Mouse (Mus musculus): ENCODE data around the gene Gm45234. TPM values are rescaled to one million over a fixed set of nuclear protein-coding genes. Genes with fewer than 3 reads are reported as not detected.
"Not testable (repeated sequence)": the region's sequence is repeated elsewhere in the genome, so short reads cannot be mapped to it uniquely, and the experiment has no call there.

The Gm45234 gene
- not detected in 2 replicates for polyA plus RNA-seq (2012; rRNA removed)

DNA sequence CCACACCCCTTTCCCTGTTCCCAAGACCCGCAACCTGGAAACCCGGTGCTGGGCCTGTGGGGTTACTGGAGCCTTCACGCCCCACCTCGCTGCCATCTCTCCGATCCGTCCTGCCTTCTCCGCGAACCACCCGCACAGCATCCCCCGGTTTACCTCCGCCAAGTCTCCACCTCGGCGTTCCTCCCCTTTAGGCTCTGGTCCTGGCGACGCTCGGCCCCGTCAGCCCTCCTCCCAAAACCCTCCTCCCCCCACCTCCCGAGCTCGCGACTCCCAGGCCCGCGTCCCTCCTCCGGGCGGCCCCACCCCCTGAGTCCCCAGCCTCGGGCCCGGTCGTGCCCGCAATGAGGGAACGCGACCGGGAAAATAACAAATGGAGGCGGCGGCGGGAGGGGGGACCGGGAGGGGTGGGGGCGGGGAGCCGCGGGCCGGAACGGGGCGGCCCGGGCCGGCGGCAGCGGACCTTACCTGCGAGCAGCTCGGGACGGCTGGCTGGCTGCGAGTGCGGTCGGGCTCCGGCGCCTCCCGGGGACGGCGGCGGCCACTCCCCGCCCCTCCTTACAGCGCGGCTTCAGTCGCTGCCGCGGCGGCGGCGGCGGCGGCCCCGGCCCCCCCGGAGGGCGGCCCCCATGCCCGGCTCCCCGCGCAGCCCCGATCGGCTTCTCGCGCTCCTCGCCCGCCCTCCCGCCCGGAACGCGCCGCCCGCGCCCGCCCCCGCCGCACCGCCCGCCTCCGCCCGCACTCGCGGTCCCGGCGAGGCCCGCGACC is at the start of gene Gm45234, which contains the start of gene Atn1:
TSS of gene Gm45234 (minus strand) at position 191 of the 765 bp plus-strand sequence.
TSS of gene Atn1 (minus strand) at position 694 of the 765 bp plus-strand sequence.
- TF ChIP-seq POLR2A (IDR thresholded peaks at IDR 0.05; ENCODE audit: borderline replicate concordance, extremely low read depth, insufficient read depth, insufficient read length, poor library complexity, severe bottlenecking) (no peak), CTCF (IDR thresholded peaks at IDR 0.05; ENCODE audit: borderline replicate concordance, extremely low read depth, insufficient read depth, insufficient read length) (no peak)
- DNase-seq (ENCODE audit: low read depth): peak; percentile 87

DNA sequence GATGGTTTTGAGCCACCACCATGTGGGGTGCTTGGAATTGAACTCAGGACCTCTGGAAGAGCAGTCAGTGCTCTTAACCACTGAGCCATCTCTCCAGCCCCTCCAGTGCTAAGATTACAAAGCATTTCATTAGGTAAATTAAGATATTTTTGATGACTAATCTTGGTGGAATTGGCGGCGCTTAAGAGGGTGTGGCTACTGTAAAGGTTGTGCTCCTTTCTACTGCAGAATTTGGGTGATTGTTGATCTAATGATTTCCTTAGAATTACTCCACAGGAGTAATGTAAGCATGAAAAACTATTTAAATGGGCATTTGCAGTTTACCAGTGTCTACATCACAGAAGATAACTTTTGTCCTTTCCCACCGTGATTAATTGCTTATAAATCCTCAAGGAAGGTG is 48.5 kb upstream of the Gm45234 start:
- DNase-seq (ENCODE audit: low read depth): no peak
- TF ChIP-seq POLR2A (IDR thresholded peaks at IDR 0.05; ENCODE audit: borderline replicate concordance, extremely low read depth, insufficient read depth, insufficient read length, poor library complexity, severe bottlenecking) (no peak), CTCF (IDR thresholded peaks at IDR 0.05; ENCODE audit: borderline replicate concordance, extremely low read depth, insufficient read depth, insufficient read length) (no peak)

DNA sequence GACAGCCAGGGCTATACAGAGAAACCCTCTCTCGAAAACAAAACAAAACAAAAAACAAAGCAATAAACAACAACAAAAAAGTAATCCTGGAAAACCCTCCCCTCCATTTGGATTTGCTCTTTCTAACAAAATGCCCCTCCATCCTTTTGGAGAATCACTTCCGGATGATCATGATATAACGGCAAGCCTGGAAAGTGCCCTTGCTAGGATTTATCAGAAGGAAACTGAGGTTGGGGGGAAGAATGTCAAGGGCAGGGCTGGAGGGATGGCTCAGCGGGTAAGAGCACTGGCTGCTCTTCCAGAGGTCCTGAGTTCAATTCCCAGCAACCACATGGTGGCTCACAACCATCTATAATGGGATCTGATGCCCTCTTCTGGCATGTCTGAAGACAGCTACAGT is 47.9 kb upstream of the Gm45234 start:
- DNase-seq (ENCODE audit: low read depth): not testable (repeated sequence)

DNA sequence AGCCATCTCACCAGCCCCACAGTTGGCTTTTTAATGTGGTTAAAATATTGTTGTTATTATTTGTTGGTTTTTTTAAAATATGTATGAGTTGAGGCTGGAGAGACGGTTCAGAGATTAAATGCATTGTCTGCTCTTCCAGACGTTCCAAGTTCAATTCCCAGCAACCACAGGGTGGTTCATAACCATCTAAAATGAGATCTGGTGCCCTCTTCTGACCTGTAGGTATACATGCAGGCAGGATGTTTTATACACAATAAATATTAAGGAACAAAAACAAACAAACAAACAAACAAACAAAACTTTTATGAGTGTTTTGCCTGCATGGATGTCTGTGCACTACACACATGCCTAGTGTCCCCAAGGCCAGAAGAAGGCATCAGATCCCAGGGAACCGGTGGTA is 47.2 kb upstream of the Gm45234 start:
- no peak for TF ChIP-seq CTCF (IDR thresholded peaks at IDR 0.05; ENCODE audit: borderline replicate concordance, extremely low read depth, insufficient read depth, insufficient read length)
- DNase-seq (ENCODE audit: low read depth): no peak

DNA sequence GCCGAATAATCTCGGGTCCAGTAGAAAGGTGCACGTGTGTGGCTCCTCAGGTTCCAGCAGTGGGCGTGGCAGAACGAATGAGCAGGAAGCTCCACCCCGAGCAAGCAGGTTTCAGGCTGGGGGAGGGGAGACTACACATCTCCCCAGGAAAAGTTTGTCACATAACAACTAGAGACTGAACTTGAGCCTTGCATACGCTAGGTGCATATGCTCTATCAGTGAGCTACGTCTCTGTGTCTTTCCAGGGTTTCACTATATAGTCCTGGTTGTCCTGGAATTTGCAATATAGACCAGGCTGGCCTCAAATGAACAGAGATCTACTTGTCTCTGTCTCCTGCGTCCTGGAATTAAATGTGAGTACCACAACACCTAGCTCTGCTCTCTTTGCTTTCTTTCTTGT is 46.6 kb upstream of the Gm45234 start:
- not testable (repeated sequence) for DNase-seq (ENCODE audit: low read depth)

DNA sequence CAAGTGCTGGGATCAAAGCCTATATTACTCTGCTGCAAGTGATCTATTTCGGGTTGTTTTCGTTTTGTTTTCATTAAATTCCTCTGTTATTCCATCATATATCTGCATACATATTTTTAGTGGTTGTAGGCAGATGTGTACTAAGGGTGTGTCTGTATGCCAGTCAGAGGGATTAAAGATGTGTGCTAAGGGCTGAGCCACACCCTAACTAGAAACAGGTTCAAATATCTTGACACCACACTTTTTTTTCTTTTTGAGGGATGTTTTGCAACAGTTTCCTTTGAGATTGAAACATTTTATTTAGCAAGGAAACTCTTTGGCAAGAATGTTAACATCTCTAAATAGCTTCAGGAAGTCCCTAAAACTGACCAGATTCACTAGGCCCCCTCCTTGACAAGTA is 40.4 kb upstream of the Gm45234 start:
- DNase-seq (ENCODE audit: low read depth): no peak
- TF ChIP-seq POLR2A (IDR thresholded peaks at IDR 0.05; ENCODE audit: borderline replicate concordance, extremely low read depth, insufficient read depth, insufficient read length, poor library complexity, severe bottlenecking) (no peak), CTCF (IDR thresholded peaks at IDR 0.05; ENCODE audit: borderline replicate concordance, extremely low read depth, insufficient read depth, insufficient read length) (no peak)

DNA sequence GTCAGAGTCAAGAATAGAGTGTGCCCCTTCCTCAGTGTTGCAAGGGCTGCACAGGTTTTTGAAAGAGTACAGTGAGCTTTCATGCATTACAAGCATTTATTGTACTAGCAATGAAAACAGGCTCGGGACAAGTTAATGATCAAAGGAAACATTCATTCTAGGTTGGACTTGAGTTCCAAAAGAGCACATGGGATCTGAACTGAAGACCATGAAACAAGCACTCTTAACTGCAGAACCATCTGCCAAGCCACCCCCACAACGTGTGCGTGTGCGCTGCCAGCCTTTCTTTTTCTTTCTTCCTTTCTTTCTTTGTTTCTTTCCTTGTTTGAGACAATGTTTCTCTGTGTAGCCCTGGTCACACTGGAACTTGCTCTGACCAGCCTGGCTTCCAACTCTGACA is 40.0 kb upstream of the Gm45234 start:
- DNase-seq (ENCODE audit: low read depth): no peak
- TF ChIP-seq CTCF (IDR thresholded peaks at IDR 0.05; ENCODE audit: borderline replicate concordance, extremely low read depth, insufficient read depth, insufficient read length): no peak
- no peak for TF ChIP-seq POLR2A (IDR thresholded peaks at IDR 0.05; ENCODE audit: borderline replicate concordance, extremely low read depth, insufficient read depth, insufficient read length, poor library complexity, severe bottlenecking)

DNA sequence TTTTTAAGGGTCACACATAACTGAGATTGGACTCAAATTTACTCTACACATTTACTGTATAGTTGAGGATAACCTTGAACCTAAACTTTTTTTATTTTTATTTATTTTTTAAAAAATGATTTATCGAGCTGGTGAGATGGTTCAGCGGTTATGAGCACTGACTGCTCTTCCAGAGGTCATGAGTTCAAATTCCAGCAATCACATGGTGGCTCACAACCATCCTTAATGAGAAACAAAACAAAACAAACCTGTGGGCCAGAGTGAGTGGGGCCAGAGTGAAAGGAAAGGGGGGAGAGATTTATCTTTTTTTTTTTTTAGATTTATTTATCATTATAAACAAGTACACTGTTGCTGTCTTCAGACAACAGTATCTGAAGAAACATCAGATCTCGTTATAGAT is 36.1 kb upstream of the Gm45234 start:
- DNase-seq (ENCODE audit: low read depth): no peak
- no peak for TF ChIP-seq POLR2A (IDR thresholded peaks at IDR 0.05; ENCODE audit: borderline replicate concordance, extremely low read depth, insufficient read depth, insufficient read length, poor library complexity, severe bottlenecking)

DNA sequence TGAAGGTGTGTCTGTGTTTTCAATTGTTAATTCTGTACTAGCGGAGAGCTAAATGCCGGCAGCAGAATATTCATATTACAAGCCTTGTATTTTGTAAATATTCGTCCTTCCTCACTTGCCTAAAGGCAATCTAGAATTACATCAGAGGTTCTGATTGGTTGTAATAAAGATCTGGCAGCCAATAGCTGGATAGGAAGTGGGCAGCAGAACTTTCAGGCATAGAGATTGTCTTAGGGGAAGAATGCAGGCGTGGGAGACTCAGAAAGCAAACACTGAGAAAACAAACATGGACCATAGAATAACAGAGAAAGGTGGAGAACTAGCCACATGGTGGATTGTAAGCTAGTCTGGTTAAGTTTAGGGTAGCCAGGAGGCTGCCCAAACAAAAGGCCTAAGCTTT is 34.3 kb upstream of the Gm45234 start:
- TF ChIP-seq CTCF (IDR thresholded peaks at IDR 0.05; ENCODE audit: borderline replicate concordance, extremely low read depth, insufficient read depth, insufficient read length): no peak
- TF ChIP-seq POLR2A (IDR thresholded peaks at IDR 0.05; ENCODE audit: borderline replicate concordance, extremely low read depth, insufficient read depth, insufficient read length, poor library complexity, severe bottlenecking): no peak
- no peak for DNase-seq (ENCODE audit: low read depth)

DNA sequence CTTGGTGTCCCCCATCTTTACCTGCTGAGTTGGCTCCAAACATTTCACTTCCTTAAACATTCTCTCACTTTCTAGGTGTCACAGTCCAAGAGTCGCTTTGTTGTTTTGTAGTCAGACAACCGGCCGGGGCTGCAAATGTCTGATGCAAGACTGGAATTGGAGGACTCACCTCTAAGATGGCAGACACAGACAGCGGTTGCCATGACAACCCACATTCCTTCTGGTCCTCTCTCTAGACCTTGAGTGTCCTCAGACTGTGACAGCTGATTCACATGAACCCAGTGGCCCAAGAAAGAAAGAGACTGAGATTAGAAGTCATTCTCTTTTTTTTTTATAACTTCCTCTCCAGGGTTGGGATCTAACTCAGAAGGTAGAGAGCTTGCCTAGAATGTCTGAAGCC is 33.7 kb upstream of the Gm45234 start:
- no peak for DNase-seq (ENCODE audit: low read depth)

DNA sequence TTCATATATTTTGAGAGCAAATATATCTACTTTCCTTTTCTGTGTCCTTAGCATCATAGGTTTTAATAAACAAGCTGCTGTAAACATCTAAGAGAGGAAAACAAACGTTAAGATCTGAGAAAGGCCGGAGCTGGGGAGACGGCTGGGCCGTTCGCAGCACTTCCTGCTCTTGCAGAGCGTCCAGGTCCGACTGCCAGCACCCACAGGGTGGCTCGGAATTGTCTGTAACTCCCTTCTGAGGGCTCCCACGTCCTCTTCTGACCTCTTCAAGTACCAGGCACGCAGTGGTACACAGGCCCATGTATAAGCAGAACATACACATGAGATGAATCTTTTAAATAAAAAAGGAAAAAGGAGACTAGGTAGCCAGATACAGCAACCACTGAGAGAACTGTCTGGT is 31.9 kb upstream of the Gm45234 start:
- DNase-seq (ENCODE audit: low read depth): no peak
- TF ChIP-seq POLR2A (IDR thresholded peaks at IDR 0.05; ENCODE audit: borderline replicate concordance, extremely low read depth, insufficient read depth, insufficient read length, poor library complexity, severe bottlenecking) (no peak), CTCF (IDR thresholded peaks at IDR 0.05; ENCODE audit: borderline replicate concordance, extremely low read depth, insufficient read depth, insufficient read length) (no peak)

More for the DNA sequence above, 33.7 kb upstream of the Gm45234 start:
- TF ChIP-seq POLR2A (IDR thresholded peaks at IDR 0.05; ENCODE audit: borderline replicate concordance, extremely low read depth, insufficient read depth, insufficient read length, poor library complexity, severe bottlenecking) (no peak), CTCF (IDR thresholded peaks at IDR 0.05; ENCODE audit: borderline replicate concordance, extremely low read depth, insufficient read depth, insufficient read length) (no peak)

DNA sequence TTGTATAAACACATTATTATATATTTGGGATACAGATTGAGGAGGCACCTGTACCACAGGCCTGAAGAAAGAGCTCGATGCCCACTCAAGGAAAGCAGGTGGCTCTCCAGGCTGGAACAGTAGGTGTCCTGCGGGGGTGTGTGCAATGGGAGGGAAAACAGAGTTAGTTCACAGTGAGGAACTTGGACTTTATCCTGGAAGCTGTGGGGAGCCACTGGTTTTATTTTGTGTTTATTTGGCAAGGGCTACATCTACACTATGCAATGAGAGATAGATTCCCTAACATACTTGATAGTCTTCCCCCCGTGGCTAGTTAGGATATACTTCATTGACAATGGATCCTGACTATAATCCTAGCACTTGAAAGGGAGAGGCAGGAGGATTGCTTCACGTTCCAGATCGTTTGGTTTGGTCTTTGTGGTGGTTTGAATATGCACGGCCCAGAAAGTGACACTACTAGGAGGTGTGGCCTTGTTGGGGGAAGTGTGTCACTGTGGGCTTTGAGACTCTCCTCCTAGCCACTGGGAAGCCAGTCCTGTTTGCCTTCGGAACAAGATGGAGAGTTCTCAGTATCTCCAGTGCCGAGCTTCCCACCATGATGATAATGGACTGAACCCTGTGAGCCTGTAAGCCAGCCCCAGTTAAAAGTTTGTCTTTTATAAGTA is 31.1 kb upstream of the Gm45234 start:
- TF ChIP-seq POLR2A (IDR thresholded peaks at IDR 0.05; ENCODE audit: borderline replicate concordance, extremely low read depth, insufficient read depth, insufficient read length, poor library complexity, severe bottlenecking): no peak
- no peak for TF ChIP-seq CTCF (IDR thresholded peaks at IDR 0.05; ENCODE audit: borderline replicate concordance, extremely low read depth, insufficient read depth, insufficient read length)
- no peak for DNase-seq (ENCODE audit: low read depth)
